Mouse (Mus musculus): ENCODE data around the gene Veph1. TPM values are rescaled to one million over a fixed set of nuclear protein-coding genes. Genes with fewer than 3 reads are reported as not detected.
A peak's percentile ranks its signal among the peaks of the same experiment; 100 is the strongest.

Veph1 gene
- polyA plus RNA-seq, 1 experiment from 2014 or later, result 0.17 TPM

GRCm38 (mm10) chr3:66314793-66315715 lies 18.4 kb upstream of the Veph1 start:
- Histone ChIP-seq H3K9me3 (ENCODE audit: control insufficient read depth, low read depth, low read length) (no peaks in the 10 kb centered on the region), H3K9ac (replicated peaks; ENCODE audit: low read depth, low read length) (no peak overlapping the region), H3K4me2 (replicated peaks; ENCODE audit: low read depth, low read length) (no peak overlapping the region), H3K4me1 (ENCODE audit: control insufficient read depth, insufficient read depth, low read length) (no peaks in the 10 kb centered on the region), H3K27me3 (ENCODE audit: control insufficient read depth, insufficient read depth, low read length) (no peaks in the 10 kb centered on the region), H3K4me3 (ENCODE audit: low read depth, low read length) (no peak overlapping the region), H3K36me3 (ENCODE audit: control insufficient read depth, insufficient read depth, low read length) (no peaks in the 10 kb centered on the region), H3K27ac (ENCODE audit: low read length) (no peak overlapping the region)
- ATAC-seq (ENCODE audit: insufficient number of reproducible peaks, insufficient read depth, low FRiP score, low read depth), result no peak
- 79% methylated on average over 8 of the region's 8 CpGs for WGBS

- ATAC-seq (ENCODE audit: insufficient number of reproducible peaks, insufficient read depth, low FRiP score, low read depth), result no peak
These were observed 13.9 kb upstream of the Veph1 start for GRCm38 (mm10) chr3:66310586-66310985.

DNA sequence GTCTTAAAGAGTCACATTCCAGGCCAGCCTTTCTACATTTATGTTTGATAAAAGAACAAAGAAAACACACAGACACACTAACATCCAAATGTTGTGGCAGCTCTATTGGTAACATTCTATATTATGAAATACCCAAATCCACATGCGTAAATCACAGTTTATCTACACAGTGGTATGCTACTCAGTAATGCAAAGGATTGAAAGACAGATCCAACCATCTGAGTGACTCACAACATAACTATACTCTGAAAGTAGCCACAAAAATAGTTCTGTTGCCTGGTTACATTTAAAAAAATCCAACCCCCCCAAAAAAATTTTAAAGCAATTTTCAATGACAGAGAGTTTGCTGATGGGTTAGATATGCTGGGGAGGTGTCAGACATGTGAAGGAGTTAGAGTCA lies 12.9 kb upstream of the Veph1 start:
- Histone ChIP-seq H3K4me1 (ENCODE audit: control insufficient read depth, insufficient read depth, low read length) (no peaks in the 10 kb centered on the region), H3K4me3 (ENCODE audit: low read depth, low read length) (no peak overlapping the region), H3K4me2 (replicated peaks; ENCODE audit: low read depth, low read length) (no peak overlapping the region), H3K27me3 (ENCODE audit: control insufficient read depth, insufficient read depth, low read length) (no peaks in the 10 kb centered on the region), H3K9ac (replicated peaks; ENCODE audit: low read depth, low read length) (no peak overlapping the region), H3K27ac (ENCODE audit: low read length) (no peak overlapping the region), H3K9me3 (ENCODE audit: control insufficient read depth, low read depth, low read length) (no peaks in the 10 kb centered on the region), H3K36me3 (ENCODE audit: control insufficient read depth, insufficient read depth, low read length) (no peaks in the 10 kb centered on the region)
- no peak for ATAC-seq (ENCODE audit: insufficient number of reproducible peaks, insufficient read depth, low FRiP score, low read depth)
- WGBS, result 95% methylated on average over 1 of the region's 1 CpGs

More at GRCm38 (mm10) chr3:66310586-66310985, 13.9 kb upstream of the Veph1 start:
- Histone ChIP-seq H3K4me2 (replicated peaks; ENCODE audit: low read depth, low read length) (no peak overlapping the region), H3K36me3 (ENCODE audit: control insufficient read depth, insufficient read depth, low read length) (no peaks in the 10 kb centered on the region), H3K4me1 (ENCODE audit: control insufficient read depth, insufficient read depth, low read length) (no peaks in the 10 kb centered on the region), H3K9me3 (ENCODE audit: control insufficient read depth, low read depth, low read length) (no peaks in the 10 kb centered on the region), H3K27me3 (ENCODE audit: control insufficient read depth, insufficient read depth, low read length) (no peaks in the 10 kb centered on the region), H3K4me3 (ENCODE audit: low read depth, low read length) (no peak overlapping the region), H3K9ac (replicated peaks; ENCODE audit: low read depth, low read length) (no peak overlapping the region), H3K27ac (ENCODE audit: low read length) (no peak overlapping the region)
- WGBS, result 91% methylated on average over 1 of the region's 1 CpGs

DNA sequence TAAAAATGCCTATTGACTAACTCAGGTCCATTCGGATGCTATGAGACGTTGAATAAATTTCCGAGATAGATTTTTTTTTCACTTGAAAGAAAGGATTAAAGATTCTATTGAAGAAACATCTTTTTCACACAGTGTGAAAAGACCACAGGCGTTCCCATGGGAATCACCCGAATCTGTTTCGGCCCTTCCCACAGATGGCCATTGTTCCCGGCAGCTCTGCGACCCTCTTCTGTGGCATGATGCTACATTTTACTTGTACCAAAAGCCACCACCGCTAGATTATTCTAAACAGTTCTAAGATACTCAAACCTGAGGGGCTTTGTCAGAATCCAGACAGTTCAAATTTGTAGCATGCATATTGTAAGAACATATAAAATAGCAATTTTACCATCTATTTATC lies 1.4 kb downstream of the Veph1 start:
- Histone ChIP-seq H3K4me2 (replicated peaks; ENCODE audit: low read depth, low read length) (no peak overlapping the region), H3K9ac (replicated peaks; ENCODE audit: low read depth, low read length) (no peak overlapping the region), H3K4me3 (ENCODE audit: low read depth, low read length) (no peak overlapping the region), H3K27me3 (ENCODE audit: control insufficient read depth, insufficient read depth, low read length) (no peaks in the 10 kb centered on the region), H3K27ac (ENCODE audit: low read length) (no peak overlapping the region), H3K9me3 (ENCODE audit: control insufficient read depth, low read depth, low read length) (no peaks in the 10 kb centered on the region), H3K36me3 (ENCODE audit: control insufficient read depth, insufficient read depth, low read length) (no peaks in the 10 kb centered on the region), H3K4me1 (ENCODE audit: control insufficient read depth, insufficient read depth, low read length) (peaks cover 4% of the 10 kb centered on the region; the same call in 1 of the 2 replicates)
- WGBS, result 85% methylated on average over 9 of the region's 9 CpGs
- ATAC-seq (ENCODE audit: insufficient number of reproducible peaks, insufficient read depth, low FRiP score, low read depth), result no peak

DNA sequence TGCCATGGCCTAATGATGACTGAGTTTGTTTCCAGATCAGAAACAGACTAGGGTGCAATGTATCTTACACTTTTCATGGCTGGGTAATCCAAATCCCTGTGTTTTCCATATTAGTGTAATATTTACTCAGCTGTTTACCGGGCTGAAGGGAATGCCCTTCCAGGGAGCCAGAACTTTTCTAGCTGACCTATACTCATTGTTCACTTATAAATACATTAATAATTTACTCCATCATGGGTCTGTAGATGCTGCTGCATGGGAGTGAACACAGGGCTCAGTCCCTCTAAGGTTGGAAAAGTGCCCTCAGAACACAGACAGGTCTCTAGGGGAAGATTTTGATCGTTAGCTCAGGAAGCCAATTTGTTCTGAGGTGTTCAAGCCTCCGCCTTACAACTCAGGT lies 1.9 kb downstream of the Veph1 start:
- H3K9me3 ChIP-seq (ENCODE audit: control insufficient read depth, low read depth, low read length), result no peaks in the 10 kb centered on the region
- no peak overlapping the region for H3K27ac ChIP-seq (ENCODE audit: low read length)
- no peak overlapping the region for H3K4me2 ChIP-seq (replicated peaks; ENCODE audit: low read depth, low read length)
- H3K4me1 ChIP-seq (ENCODE audit: control insufficient read depth, insufficient read depth, low read length), result peaks cover 4% of the 10 kb centered on the region; the same call in 1 of the 2 replicates
- H3K36me3 ChIP-seq (ENCODE audit: control insufficient read depth, insufficient read depth, low read length), result no peaks in the 10 kb centered on the region
- no peaks in the 10 kb centered on the region for H3K27me3 ChIP-seq (ENCODE audit: control insufficient read depth, insufficient read depth, low read length)
- no peak overlapping the region for H3K9ac ChIP-seq (replicated peaks; ENCODE audit: low read depth, low read length)
- no peak overlapping the region for H3K4me3 ChIP-seq (ENCODE audit: low read depth, low read length)
- no peak for ATAC-seq (ENCODE audit: insufficient number of reproducible peaks, insufficient read depth, low FRiP score, low read depth)
- 90% methylated on average over 3 of the region's 3 CpGs for WGBS

DNA sequence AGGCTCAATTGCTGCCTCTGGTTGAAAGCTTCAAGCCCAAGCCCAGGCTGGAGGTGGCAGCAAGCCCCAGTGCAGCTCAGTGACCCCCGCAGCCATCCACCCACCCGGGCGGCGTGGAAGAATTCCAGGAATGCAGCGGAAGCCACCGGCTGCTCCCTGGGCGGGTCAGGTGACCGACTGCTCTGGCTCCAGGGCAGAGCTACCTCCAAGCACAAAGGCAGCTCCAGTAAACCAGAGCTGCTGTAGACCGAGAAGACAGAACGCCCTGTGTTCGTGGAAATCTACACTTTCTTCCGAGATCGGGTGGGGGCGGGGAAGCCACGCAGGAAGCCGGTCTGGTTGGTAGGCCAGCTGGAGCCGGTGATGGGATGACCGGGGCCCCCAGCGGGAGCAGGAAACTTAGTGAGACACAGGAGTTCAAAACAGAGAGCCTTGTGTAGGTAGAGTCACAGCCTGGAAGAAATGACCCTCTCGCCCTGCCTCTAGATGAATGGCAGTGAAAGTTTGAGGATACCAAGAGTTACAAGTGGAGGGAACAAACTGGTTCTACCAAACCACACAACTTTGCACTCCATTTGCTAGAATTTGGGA lies 4.2 kb downstream of the Veph1 start:
- peak overlapping the region; percentile 29 for H3K4me3 ChIP-seq (ENCODE audit: low read depth, low read length)
- peak; percentile 89 for ATAC-seq (ENCODE audit: insufficient number of reproducible peaks, insufficient read depth, low FRiP score, low read depth)
- WGBS, result 3% methylated on average over 20 of the region's 20 CpGs

GRCm38 (mm10) chr3:66263270-66263669 lies 33.4 kb downstream of the Veph1 start:
- 78% methylated on average over 4 of the region's 4 CpGs for WGBS
- no peak for ATAC-seq (ENCODE audit: insufficient number of reproducible peaks, insufficient read depth, low FRiP score, low read depth)
- Histone ChIP-seq H3K9me3 (ENCODE audit: control insufficient read depth, low read depth, low read length) (no peaks in the 10 kb centered on the region), H3K4me3 (ENCODE audit: low read depth, low read length) (no peak overlapping the region), H3K9ac (replicated peaks; ENCODE audit: low read depth, low read length) (no peak overlapping the region), H3K4me2 (replicated peaks; ENCODE audit: low read depth, low read length) (no peak overlapping the region), H3K4me1 (ENCODE audit: control insufficient read depth, insufficient read depth, low read length) (no peaks in the 10 kb centered on the region), H3K27ac (ENCODE audit: low read length) (no peak overlapping the region), H3K36me3 (ENCODE audit: control insufficient read depth, insufficient read depth, low read length) (no peaks in the 10 kb centered on the region), H3K27me3 (ENCODE audit: control insufficient read depth, insufficient read depth, low read length) (no peaks in the 10 kb centered on the region)

More for the DNA sequence above, 4.2 kb downstream of the Veph1 start:
- no peaks in the 10 kb centered on the region for H3K36me3 ChIP-seq (ENCODE audit: control insufficient read depth, insufficient read depth, low read length)
- peak overlapping the region; percentile 63 for H3K4me2 ChIP-seq (replicated peaks; ENCODE audit: low read depth, low read length)
- 0 out of 2 replicates have a peak overlapping the region, but pooled peaks have one; percentile 14 for H3K9ac ChIP-seq (replicated peaks; ENCODE audit: low read depth, low read length)
- peaks cover 4% of the 10 kb centered on the region; the same call in 1 of the 2 replicates for H3K4me1 ChIP-seq (ENCODE audit: control insufficient read depth, insufficient read depth, low read length)
- no peak overlapping the region for H3K27ac ChIP-seq (ENCODE audit: low read length)
- H3K9me3 ChIP-seq (ENCODE audit: control insufficient read depth, low read depth, low read length), result no peaks in the 10 kb centered on the region
- H3K27me3 ChIP-seq (ENCODE audit: control insufficient read depth, insufficient read depth, low read length), result no peaks in the 10 kb centered on the region

DNA sequence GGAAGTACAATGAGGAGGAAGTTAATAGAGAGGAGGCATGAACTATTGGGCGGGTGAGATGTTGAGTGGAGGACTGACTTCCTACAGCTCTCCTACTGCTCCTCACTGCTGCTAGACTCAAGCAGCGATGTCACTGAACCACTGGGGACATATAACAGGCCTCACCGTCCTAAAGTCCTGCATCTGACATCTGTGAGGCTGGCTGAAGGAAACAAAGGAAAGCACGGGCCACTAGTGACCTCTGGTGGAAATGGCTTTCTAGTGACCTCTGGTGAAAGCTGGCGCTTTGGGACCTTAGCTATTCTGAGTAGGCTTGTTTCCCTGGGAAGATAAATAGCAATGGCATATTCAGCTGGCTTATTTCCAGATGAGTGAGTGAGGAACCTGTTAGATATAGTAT lies 34.3 kb downstream of the Veph1 start:
- Histone ChIP-seq H3K27ac (ENCODE audit: low read length) (no peak overlapping the region), H3K9me3 (ENCODE audit: control insufficient read depth, low read depth, low read length) (no peaks in the 10 kb centered on the region), H3K4me2 (replicated peaks; ENCODE audit: low read depth, low read length) (no peak overlapping the region), H3K9ac (replicated peaks; ENCODE audit: low read depth, low read length) (no peak overlapping the region), H3K36me3 (ENCODE audit: control insufficient read depth, insufficient read depth, low read length) (no peaks in the 10 kb centered on the region), H3K4me1 (ENCODE audit: control insufficient read depth, insufficient read depth, low read length) (no peaks in the 10 kb centered on the region), H3K27me3 (ENCODE audit: control insufficient read depth, insufficient read depth, low read length) (no peaks in the 10 kb centered on the region), H3K4me3 (ENCODE audit: low read depth, low read length) (no peak overlapping the region)
- 31% methylated on average over 5 of the region's 5 CpGs for WGBS
- ATAC-seq (ENCODE audit: insufficient number of reproducible peaks, insufficient read depth, low FRiP score, low read depth), result no peak
